Mouse (Mus musculus): Measurements from ENCODE around the gene Spata46. TPM values are rescaled to one million over a fixed set of nuclear protein-coding genes. Genes with fewer than 3 reads are reported as not detected.
A peak's percentile ranks its signal among the peaks of the same experiment; 100 is the strongest.

Spata46 gene
- total RNA-seq, 1 experiment from 2014 or later, result not detected

GRCm38 (mm10) chr1:170325277-170325676, 16.7 kb downstream of the Spata46 start:
- no peak for ATAC-seq (replicated peaks; ENCODE audit: insufficient number of reproducible peaks, low FRiP score, low TSS enrichment, poor library complexity, severe bottlenecking)

GRCm38 (mm10) chr1:170331926-170332325, 23.3 kb downstream of the Spata46 start:
- ATAC-seq (replicated peaks; ENCODE audit: insufficient number of reproducible peaks, low FRiP score, low TSS enrichment, poor library complexity, severe bottlenecking), result no peak

- ATAC-seq (replicated peaks; ENCODE audit: insufficient number of reproducible peaks, low FRiP score, low TSS enrichment, poor library complexity, severe bottlenecking), result no peak
Measured at GRCm38 (mm10) chr1:170332775-170333174, 24.2 kb downstream of the Spata46 start.

- no peak for ATAC-seq (replicated peaks; ENCODE audit: insufficient number of reproducible peaks, low FRiP score, low TSS enrichment, poor library complexity, severe bottlenecking)
Measured at GRCm38 (mm10) chr1:170339943-170340342, 31.3 kb downstream of the Spata46 start.

GRCm38 (mm10) chr1:170343081-170343480, 34.5 kb downstream of the Spata46 start:
- ATAC-seq (replicated peaks; ENCODE audit: insufficient number of reproducible peaks, low FRiP score, low TSS enrichment, poor library complexity, severe bottlenecking), result no peak

GRCm38 (mm10) chr1:170343906-170344305, 35.3 kb downstream of the Spata46 start:
- ATAC-seq (replicated peaks; ENCODE audit: insufficient number of reproducible peaks, low FRiP score, low TSS enrichment, poor library complexity, severe bottlenecking), result no peak

- ATAC-seq (replicated peaks; ENCODE audit: insufficient number of reproducible peaks, low FRiP score, low TSS enrichment, poor library complexity, severe bottlenecking), result no peak
Measured at GRCm38 (mm10) chr1:170346266-170346665, 37.7 kb downstream of the Spata46 start.

GRCm38 (mm10) chr1:170351080-170351479, 42.5 kb downstream of the Spata46 start:
- ATAC-seq (replicated peaks; ENCODE audit: insufficient number of reproducible peaks, low FRiP score, low TSS enrichment, poor library complexity, severe bottlenecking), result no peak

- ATAC-seq (replicated peaks; ENCODE audit: insufficient number of reproducible peaks, low FRiP score, low TSS enrichment, poor library complexity, severe bottlenecking), result 0 out of 2 replicates have a peak, but pooled peaks have one; percentile 22
Measured at GRCm38 (mm10) chr1:170353335-170353734, 44.7 kb downstream of the Spata46 start.

GRCm38 (mm10) chr1:170360183-170360915, 51.7 kb downstream of the Spata46 start:
- no peak for ATAC-seq (replicated peaks; ENCODE audit: insufficient number of reproducible peaks, low FRiP score, low TSS enrichment, poor library complexity, severe bottlenecking)

Other genes with a start within 250 kb of the Spata46 start
- gene Ddr2, start 198.0 kb upstream of the Spata46 start, total RNA-seq (2017), result not detected in 3 replicates
- gene Uap1, start 133.8 kb upstream of the Spata46 start, total RNA-seq (2017), result 69.0 to 103 TPM (median 85.9 TPM) in 3 replicates
- gene Uhmk1, start 93.4 kb upstream of the Spata46 start, total RNA-seq (2017), result 63.3 to 98.2 TPM (median 65.8 TPM) in 3 replicates
- gene Sh2d1b2, start 76.1 kb upstream of the Spata46 start, total RNA-seq (2017), result 0.58 to 0.85 TPM in 2 of 3 replicates, not detected in the other
- gene Sh2d1b1, start 31.5 kb upstream of the Spata46 start, total RNA-seq (2017), result 56.6 to 68.4 TPM (median 66.9 TPM) in 3 replicates
- gene Gm7694, start 2.5 kb upstream of the Spata46 start, total RNA-seq (2017), result 0.11 to 1.7 TPM (median 0.38 TPM) in 3 replicates